Mouse (Mus musculus): Measurements from ENCODE around the gene Elavl1.
A peak's percentile ranks its signal among the peaks of the same experiment; 100 is the strongest.

Gene Elavl1

DNA sequence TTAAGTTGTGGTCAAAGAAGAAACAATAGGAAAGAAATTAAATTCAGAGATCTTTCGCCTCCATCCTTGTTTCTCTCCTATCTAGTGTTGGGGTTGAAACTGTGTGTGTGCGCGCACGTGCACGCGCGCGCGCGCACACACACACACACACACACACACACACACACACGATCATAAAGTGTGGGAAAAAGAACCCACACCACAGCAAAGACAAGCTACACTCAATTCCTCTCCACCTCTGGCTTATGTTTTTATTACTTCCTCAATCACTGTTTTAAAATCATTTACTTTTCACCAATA is 5.7 kb downstream of the Elavl1 start:
- DNase-seq, result no peak

GRCm38 (mm10) chr8:4318796-4319572 is 6.2 kb downstream of the Elavl1 start:
- DNase-seq, result no peak

DNA sequence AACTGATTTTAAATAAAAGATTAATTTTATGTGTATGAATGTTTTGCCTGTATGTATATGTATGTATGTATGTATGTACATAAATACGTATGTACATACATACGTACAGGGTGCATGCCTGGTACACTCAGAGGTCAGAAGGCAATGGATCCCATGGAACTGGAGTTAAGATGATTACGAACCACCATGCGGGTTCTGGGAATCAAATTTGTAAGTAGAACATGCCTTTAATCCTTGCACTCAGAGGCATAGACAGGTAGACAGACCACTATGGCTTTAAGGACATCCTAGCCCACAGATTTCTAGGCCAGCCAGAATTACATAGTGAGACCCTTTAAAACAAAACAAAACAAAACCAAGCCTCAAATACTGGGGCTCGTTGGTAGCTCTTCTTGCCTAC is 7.1 kb downstream of the Elavl1 start:
- no peak for DNase-seq

- no peak for DNase-seq
Measured at GRCm38 (mm10) chr8:4314852-4315251, 10.4 kb downstream of the Elavl1 start.

DNA sequence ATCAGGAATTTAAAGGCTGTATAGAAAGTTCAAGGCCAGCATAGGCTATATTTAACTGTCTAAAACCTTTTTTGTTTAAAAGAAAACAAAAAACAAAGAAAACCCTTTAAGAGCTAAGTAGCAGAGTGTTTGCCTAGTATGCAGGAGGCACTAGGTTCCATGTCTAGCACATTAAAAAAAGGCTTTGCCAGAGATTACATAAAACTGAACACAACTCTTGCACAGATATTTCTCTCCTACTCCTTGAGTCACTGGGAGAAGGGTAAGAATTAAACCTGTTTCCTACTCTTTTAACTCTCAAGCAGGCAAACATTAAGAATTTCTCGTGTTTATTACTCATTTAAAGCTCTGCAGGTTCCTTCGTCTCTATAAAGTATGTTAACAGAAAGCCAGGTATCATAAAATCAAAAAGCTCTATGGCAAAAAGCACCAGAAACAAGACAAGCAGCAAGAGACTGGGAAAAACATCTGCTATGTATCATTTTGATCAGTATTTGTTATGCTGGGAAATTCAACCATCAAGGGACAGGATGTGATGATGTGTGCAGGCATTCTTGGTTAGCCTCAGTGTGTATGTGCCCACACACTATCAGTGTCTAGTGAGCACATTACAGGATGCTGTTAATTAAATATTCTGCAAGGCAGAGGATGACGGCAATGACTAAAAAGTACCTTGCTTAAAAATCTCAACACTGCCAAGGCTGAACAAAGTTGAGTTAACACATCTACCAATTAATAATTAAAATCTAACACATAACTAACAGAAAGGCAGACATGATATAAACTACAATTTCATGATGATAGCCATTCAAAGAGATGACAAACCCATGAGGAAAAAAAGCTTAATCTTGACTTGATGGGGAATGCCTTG is 11.7 kb downstream of the Elavl1 start:
- no peak for DNase-seq

- no peak for DNase-seq
Measured at GRCm38 (mm10) chr8:4312104-4312503, 13.1 kb downstream of the Elavl1 start.

GRCm38 (mm10) chr8:4305838-4306237 is 19.4 kb downstream of the Elavl1 start:
- DNase-seq, result no peak

GRCm38 (mm10) chr8:4304124-4304547 is 21.1 kb downstream of the Elavl1 start:
- DNase-seq, result no peak

- no peak for DNase-seq
Measured at GRCm38 (mm10) chr8:4297822-4298221, 27.4 kb downstream of the Elavl1 start.

- no peak for DNase-seq
Measured at GRCm38 (mm10) chr8:4292738-4293137, 32.5 kb downstream of the Elavl1 start.

- no peak for DNase-seq
Measured at GRCm38 (mm10) chr8:4276111-4276465, 49.1 kb downstream of the Elavl1 start.

DNA sequence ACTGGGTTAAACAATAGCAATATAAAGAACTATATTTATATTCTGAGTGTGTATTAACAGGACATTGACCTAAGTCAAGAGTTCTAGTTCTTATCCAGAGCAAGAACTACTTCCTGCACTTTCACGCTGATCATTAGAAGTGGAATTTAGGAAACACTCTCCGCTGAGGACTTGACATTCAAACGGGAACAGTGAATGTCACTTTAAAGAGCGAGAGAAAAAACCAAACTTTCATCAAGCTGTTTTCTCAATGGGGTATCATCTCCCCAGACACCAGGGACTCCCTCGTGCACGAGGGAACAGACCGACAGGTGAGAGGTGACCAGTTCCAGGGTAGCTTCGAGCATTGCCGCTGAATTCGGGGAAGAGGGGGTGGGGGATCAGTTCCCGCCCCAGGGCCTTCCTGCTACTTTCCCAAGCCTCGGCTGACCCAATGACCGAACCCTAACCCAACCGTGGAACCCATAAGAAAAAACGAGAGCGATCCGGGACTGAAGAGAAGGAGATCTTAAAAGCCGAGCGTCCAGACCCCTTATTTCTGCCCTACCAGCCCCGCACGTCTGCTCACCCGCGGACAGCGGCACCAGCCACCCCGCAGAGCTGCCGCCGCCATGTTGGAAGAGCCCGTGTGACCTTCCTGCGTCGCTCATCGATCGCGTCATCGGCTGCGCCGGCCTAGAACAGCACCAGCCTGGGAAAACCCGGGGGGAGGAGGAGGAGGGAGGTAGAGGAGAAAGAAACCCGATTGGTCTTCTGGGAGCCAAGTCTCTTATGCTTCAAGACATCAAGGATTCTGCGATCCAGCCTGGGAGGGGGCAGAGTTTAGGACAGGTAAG is 49.7 kb downstream of the Elavl1 start, which contains the start of gene Timm44:
Gene Timm44, minus strand, starts transcription at position 639 of the 836 bp plus-strand sequence.
- DNase-seq, result peak; percentile 98

DNA sequence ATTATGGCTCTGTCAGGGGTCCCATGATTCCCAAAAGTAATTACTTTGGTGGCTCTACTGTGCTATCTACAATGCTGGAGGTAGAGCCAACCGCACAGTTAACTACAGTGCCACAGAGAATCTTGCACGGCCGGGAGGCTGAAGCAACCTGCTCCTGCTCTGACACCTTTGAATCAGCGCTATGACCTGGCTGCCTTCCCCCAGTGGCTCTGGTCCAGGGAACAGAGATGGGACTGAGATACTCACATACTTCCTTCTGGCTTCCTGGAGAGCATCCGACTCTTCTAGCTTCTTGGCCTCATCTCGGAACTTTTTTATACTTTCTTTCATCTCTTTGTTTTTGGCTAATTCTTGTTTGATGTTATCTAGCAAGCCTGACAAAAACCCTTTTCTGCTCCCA is 55.6 kb downstream of the Elavl1 start:
- DNase-seq, result no peak

DNA sequence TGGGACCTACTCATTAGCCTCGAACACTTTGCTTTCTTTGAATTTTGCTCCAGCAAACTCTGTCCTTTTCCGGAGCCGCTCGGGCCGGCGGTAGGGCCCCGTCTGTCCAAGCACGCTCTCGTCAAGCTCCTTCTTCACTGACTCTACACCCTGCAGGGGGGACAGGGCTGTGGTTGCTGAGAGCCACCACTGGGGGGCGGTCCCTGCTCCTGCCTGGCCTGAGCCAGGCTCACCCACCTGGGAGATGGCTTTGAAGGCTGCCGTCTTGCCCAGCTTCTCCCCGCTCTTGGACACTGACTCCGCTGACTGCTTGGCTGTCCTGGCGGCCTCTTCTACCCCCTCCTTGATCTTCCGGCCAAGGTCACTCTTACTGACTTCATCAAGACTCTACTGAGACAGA is 57.6 kb downstream of the Elavl1 start:
- peak; percentile 30 for DNase-seq

DNA sequence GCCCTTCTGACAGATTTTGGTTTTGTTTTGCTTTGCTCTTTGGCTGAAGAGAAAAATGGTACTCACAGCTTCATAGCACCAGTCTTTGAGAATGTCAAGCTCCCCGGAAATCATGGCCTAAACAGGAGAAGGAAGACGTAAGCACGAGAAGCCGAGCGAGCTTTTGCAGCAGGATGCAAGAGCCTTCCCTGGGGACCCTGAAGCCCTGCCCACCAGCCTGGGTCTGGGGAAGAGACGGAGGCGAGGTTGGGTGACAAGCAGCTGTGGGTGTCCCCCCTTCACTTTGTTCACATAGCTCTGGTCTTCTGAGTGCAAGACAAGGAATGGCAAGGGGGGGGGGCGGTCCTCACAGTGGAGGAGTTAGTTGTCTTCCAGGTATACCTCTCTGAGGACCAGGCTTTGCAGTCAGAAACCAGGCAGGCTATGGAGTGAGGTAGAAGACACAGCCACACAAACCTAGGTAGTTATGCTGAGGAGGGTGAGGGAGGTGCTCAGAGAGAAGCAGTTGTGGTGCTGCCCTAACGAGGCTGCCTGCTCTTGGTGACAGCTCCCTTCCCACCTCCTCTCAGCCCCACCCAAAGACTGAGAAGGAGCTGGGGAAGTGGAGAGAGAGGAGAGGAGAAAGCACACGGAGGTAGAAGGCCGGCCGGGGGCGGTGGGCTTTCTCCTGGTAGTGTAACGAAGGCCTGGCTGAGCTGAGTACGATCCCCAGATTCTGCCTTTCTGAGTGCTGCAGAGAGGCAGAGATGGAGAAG is 59.9 kb downstream of the Elavl1 start:
- DNase-seq, result no peak

GRCm38 (mm10) chr8:4263105-4263791 is 62.0 kb downstream of the Elavl1 start:
- DNase-seq, result no peak

- no peak for DNase-seq
Measured at GRCm38 (mm10) chr8:4259805-4260170, 65.4 kb downstream of the Elavl1 start.

GRCm38 (mm10) chr8:4259125-4259804 is 65.9 kb downstream of the Elavl1 start, which contains the start of gene Ctxn1:
Gene Ctxn1, minus strand, starts transcription at chr8:4259274.
- DNase-seq, result peak; percentile 96

DNA sequence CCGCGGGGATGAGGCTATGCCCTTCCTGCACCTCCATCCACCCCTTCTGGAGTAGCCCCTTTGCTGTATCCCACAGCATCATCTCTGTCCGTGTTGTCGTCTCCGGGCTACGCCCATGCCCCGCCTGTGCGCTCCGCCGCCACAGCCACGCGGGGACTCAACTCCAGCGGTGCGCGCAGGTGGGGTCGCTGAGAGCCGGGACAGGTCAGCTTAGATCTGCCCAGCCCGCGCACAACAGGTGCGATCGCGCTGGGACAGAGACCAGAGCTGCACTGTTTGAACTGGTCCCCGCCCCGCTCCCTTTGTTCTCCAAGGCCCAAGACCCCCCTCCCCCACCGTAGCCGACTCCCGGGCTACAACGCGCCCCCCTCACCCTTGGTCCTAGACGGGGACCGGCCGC is 66.5 kb downstream of the Elavl1 start:
- no peak for DNase-seq

GRCm38 (mm10) chr8:4258233-4258632 is 67.0 kb downstream of the Elavl1 start:
- DNase-seq, result peak; percentile 86

DNA sequence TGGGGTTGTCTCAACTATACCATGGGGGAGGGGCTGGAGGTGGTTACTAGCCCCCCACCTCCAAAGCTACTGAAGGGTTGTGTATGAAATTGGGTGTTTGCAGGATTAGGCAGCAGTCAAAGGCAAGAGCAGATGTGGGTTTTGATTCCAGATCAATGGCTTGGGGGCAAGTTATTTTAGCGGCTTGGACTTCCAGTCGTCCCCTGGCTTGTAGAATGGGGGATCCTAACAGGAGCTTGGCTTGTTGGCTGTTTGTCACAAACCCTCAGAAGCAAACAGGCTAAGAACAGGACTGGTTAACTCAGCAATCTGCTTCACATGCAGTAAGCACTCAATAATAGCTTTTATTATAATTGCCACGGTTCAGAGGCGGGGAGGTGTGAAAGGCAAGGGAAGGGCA is 67.9 kb downstream of the Elavl1 start:
- no peak for DNase-seq
